Mouse (Mus musculus) CH12.LX (cell line): Measurements from ENCODE around the gene Colgalt2. TPM values are rescaled to one million over a fixed set of nuclear protein-coding genes. Genes with fewer than 3 reads are reported as not detected.
"Not testable (repeated sequence)": the region's sequence is repeated elsewhere in the genome, so short reads cannot be mapped to it uniquely, and the experiment has no call there.

Experiments used
- DNase-seq: peaks from one replicate; pipeline ENCODE4 v3.0.0-alpha.2; 2013; ENCODE audit errors: extremely low read depth
- H3K27ac ChIP-seq: 2 replicates; pipeline ENCODE4 v1.5.1; 2012; ENCODE audit warnings: low read depth, mild to moderate bottlenecking, control low read depth, moderate library complexity; ENCODE audit not compliant: insufficient read depth
- H3K27me3 ChIP-seq: replicated peaks from 2 replicates; pipeline ENCODE3; 2012; ENCODE audit warnings: inconsistent platforms
- H3K36me3 ChIP-seq, 2 experiments: replicated peaks in 1 of 2; 2 replicates each; pipeline versions ENCODE3 to v1.6.1; 2012; ENCODE audit warnings: inconsistent platforms in 1 of 2, low read length in 1 of 2, mild to moderate bottlenecking in 1 of 2, mixed read lengths in 1 of 2, moderate library complexity in 1 of 2; ENCODE audit not compliant: control insufficient read depth in 1 of 2, insufficient read depth in 1 of 2
- H3K4me1 ChIP-seq, 2 experiments: 2 replicates each; pipeline ENCODE4 v1.6.1; 2012; ENCODE audit warnings: inconsistent platforms in 1 of 2, moderate library complexity in 1 of 2; ENCODE audit not compliant: insufficient read depth in 2 of 2, control insufficient read depth in 1 of 2
- H3K4me2 ChIP-seq: 2 replicates; pipeline ENCODE4 v1.6.1; 2012; ENCODE audit warnings: low read depth, mild to moderate bottlenecking, control low read depth; ENCODE audit not compliant: poor library complexity, insufficient read depth, severe bottlenecking
- H3K4me3 ChIP-seq, 3 experiments: fragments of 150-350 bp in 1 of 3; sonication (generic) in 1 of 3; replicated peaks in 1 of 3; 2 replicates each; pipeline versions ENCODE3 to v1.5.1; 2011 to 2012; ENCODE audit warnings: low read depth in 2 of 3, low read length in 2 of 3, mild to moderate bottlenecking in 2 of 3, moderate library complexity in 2 of 3, control low read depth in 1 of 3, improper control_type of control experiment in 1 of 3, inconsistent platforms in 1 of 3, mixed read lengths in 1 of 3; ENCODE audit not compliant: poor library complexity in 1 of 3
- H3K79me2 ChIP-seq: replicated peaks from 2 replicates; pipeline ENCODE4 v1.6.1; 2012; ENCODE audit warnings: mild to moderate bottlenecking, moderate library complexity; ENCODE audit not compliant: control insufficient read depth, poor library complexity, insufficient read depth, severe bottlenecking; ENCODE audit errors: extremely low read depth
- H3K9ac ChIP-seq: 2 replicates; pipeline ENCODE4 v1.6.1; 2012; ENCODE audit warnings: low read depth, mild to moderate bottlenecking, control low read depth, moderate library complexity; ENCODE audit not compliant: insufficient read depth
- H3K9me3 ChIP-seq: replicated peaks from 2 replicates; pipeline ENCODE3; 2012; ENCODE audit warnings: low read length, inconsistent platforms, mixed read lengths
- BHLHE40 ChIP-seq: IDR thresholded peaks from 2 replicates; pipeline ENCODE4 v1.6.1; 2011; ENCODE audit warnings: mild to moderate bottlenecking, low read depth, low read length, improper control_type of control experiment
- CTCF ChIP-seq, 2 experiments: IDR thresholded peaks in 1 of 2; conservative IDR thresholded peaks in 1 of 2; 2 replicates each; pipeline ENCODE4 v1.5.1; 2011 to 2012; ENCODE audit warnings: low read depth in 2 of 2, low read length in 2 of 2, improper control_type of control experiment in 1 of 2, inconsistent platforms in 1 of 2, mild to moderate bottlenecking in 1 of 2, moderate library complexity in 1 of 2
- JUND ChIP-seq: conservative IDR thresholded peaks from 2 replicates; pipeline ENCODE4 v1.6.1; 2011; ENCODE audit warnings: low read depth, low read length, improper control_type of control experiment
- MYC ChIP-seq: IDR thresholded peaks from 2 replicates; pipeline ENCODE4 v1.6.1; 2011; ENCODE audit warnings: low read depth, mild to moderate bottlenecking, improper control_type of control experiment, low read length
- NELFE ChIP-seq: IDR thresholded peaks from 2 replicates; pipeline ENCODE4 v1.6.1; 2011; ENCODE audit warnings: low read depth, low read length, improper control_type of control experiment
- POLR2A ChIP-seq: IDR thresholded peaks from 2 replicates; pipeline ENCODE4 v1.6.1; 2011; ENCODE audit warnings: low read depth, mild to moderate bottlenecking, improper control_type of control experiment, low read length
- POLR2AphosphoS2 ChIP-seq: IDR thresholded peaks from 2 replicates; pipeline ENCODE4 v1.6.1; 2011; ENCODE audit warnings: low read depth, low read length, improper control_type of control experiment
- RAD21 ChIP-seq: IDR thresholded peaks from 2 replicates; pipeline ENCODE4 v1.6.1; 2011; ENCODE audit warnings: low read depth, mild to moderate bottlenecking, low read length, improper control_type of control experiment, moderate library complexity
- RCOR1 ChIP-seq: conservative IDR thresholded peaks from 2 replicates; pipeline ENCODE4 v1.6.1; 2012; ENCODE audit warnings: low read depth, mild to moderate bottlenecking, inconsistent platforms, low read length, improper control_type of control experiment
- SIN3A ChIP-seq: IDR thresholded peaks from 2 replicates; pipeline ENCODE4 v1.6.1; 2012; ENCODE audit warnings: low read length, improper control_type of control experiment, inconsistent platforms
- SMC3 ChIP-seq: IDR thresholded peaks from 2 replicates; pipeline ENCODE4 v1.6.1; 2011; ENCODE audit warnings: low read depth, low read length, improper control_type of control experiment
- TBP ChIP-seq: conservative IDR thresholded peaks from 2 replicates; pipeline ENCODE4 v1.6.1; 2011; ENCODE audit warnings: low read depth, low read length, improper control_type of control experiment
- USF1 ChIP-seq: IDR thresholded peaks from 2 replicates; pipeline ENCODE4 v1.6.1; 2014; ENCODE audit warnings: low read depth, mild to moderate bottlenecking, inconsistent platforms, low read length, improper control_type of control experiment
- ZC3H11A ChIP-seq: IDR thresholded peaks from 2 replicates; pipeline ENCODE4 v1.6.1; 2012; ENCODE audit warnings: low read depth, mild to moderate bottlenecking, inconsistent platforms, low read length, improper control_type of control experiment
- ZNF384 ChIP-seq: IDR thresholded peaks from 2 replicates; pipeline ENCODE4 v1.6.1; 2012; ENCODE audit warnings: low read depth, low read length, improper control_type of control experiment, inconsistent platforms
- dilution Hi-C: fragments of 300-500 bp; cut with MboI; formaldehyde crosslinking; loops from 2 replicates; pipeline ENCODE4 v1.14.3; 2020; ENCODE audit warnings: low sequenced_read_pairs; ENCODE audit not compliant: extremely low pct_unique_long_range_greater_than_20kb, extremely low pct_ligation_motif_present
- in situ Hi-C: fragments of 300-500 bp; cut with MboI; formaldehyde crosslinking; loops from 3 replicates; pipeline ENCODE4 v1.14.3; 2019; ENCODE audit warnings: low sequenced_read_pairs, low pct_ligation_motif_present, low pct_unique_long_range_greater_than_20kb, mixed read lengths
- polyA plus RNA-seq: library from polyadenylated mRNA; unstranded; fragments of >175 nt; gene quantifications from 2 replicates; pipeline ENCODE4 v1.2.1, GENCODE M21; 2012; ENCODE audit warnings: low read depth; ENCODE audit not compliant: insufficient read length
- total RNA-seq, 2 experiments: library from RNA; depleted of rRNA; stranded (reverse); fragments of 300-350 nt in 1 of 2; fragments of >200 nt in 1 of 2; gene quantifications; 2 replicates each; pipeline ENCODE4 v1.2.3; 2012 to 2014

The Colgalt2 gene
- total and polyA plus RNA-seq, 3 experiments = not detected

GRCm38 (mm10) chr1:152369139-152369538 is 30.5 kb upstream of the Colgalt2 start:
- DNase-seq = peak; percentile 54
- Histone ChIP-seq H3K4me3 (no peak overlapping the region), H3K27ac (no peak overlapping the region), H3K9ac (no peak overlapping the region)
- dilution Hi-C loops = no loop called here
- TF ChIP-seq RAD21 = peak; percentile 71
- TF ChIP-seq CTCF (conservative IDR thresholded peaks at IDR 0.05 in 1 of 2, IDR thresholded peaks at IDR 0.05 in 1 of 2; ENCODE audit: low read depth in 2 of 2, low read length in 2 of 2) = peak in 1 of 2 experiments; percentile 66; a peak in 3 of 4 replicates
- TF ChIP-seq SMC3 = peak; percentile 53
- TF ChIP-seq BHLHE40 = no peak
- TF ChIP-seq, all 38 proteins: peak for 3
- H3K27me3 ChIP-seq = no peaks in the 10 kb centered on the region
- no peak overlapping the region for H3K4me2 ChIP-seq
- H3K4me1 ChIP-seq = peaks cover 0 to 10% of the 10 kb centered on the region in 2 experiments; a peak in 2 of 4 replicates
- H3K36me3 ChIP-seq = peaks cover 7 to 44% of the 10 kb centered on the region in 2 experiments
- no peaks in the 10 kb centered on the region for H3K9me3 ChIP-seq
- in situ Hi-C loops = loop anchor here (25.0 kb wide), 1 partner anchor 557 kb away; no protein-coding TSS in a partner anchor
- no peaks in the 10 kb centered on the region for H3K79me2 ChIP-seq

GRCm38 (mm10) chr1:152378311-152378710 is 21.3 kb upstream of the Colgalt2 start:
- H3K9ac ChIP-seq = no peak overlapping the region
- in situ Hi-C loops (no loop called here), dilution Hi-C loops (no loop called here)
- H3K4me3 ChIP-seq = no peak overlapping the region
- no peaks in the 10 kb centered on the region for H3K27me3 ChIP-seq
- H3K4me2 ChIP-seq = no peak overlapping the region
- peaks cover 2% of the 10 kb centered on the region; the same call in 1 of the 2 replicates for H3K79me2 ChIP-seq
- H3K27ac ChIP-seq = no peak overlapping the region
- peaks cover 34 to 83% of the 10 kb centered on the region in 2 experiments for H3K36me3 ChIP-seq
- TF ChIP-seq POLR2AphosphoS2 (no peak), JUND (no peak), TBP (no peak), POLR2A (no peak), ZNF384 (no peak), MYC (no peak), NELFE (no peak)
- no peaks in the 10 kb centered on the region for H3K4me1 ChIP-seq
- DNase-seq = no peak
- H3K9me3 ChIP-seq = no peaks in the 10 kb centered on the region

GRCm38 (mm10) chr1:152384589-152384988 is 15.0 kb upstream of the Colgalt2 start:
- peaks cover 14% of the 10 kb centered on the region for H3K79me2 ChIP-seq
- H3K36me3 ChIP-seq = peaks cover 11 to 39% of the 10 kb centered on the region in 2 experiments
- H3K4me3 ChIP-seq = peak overlapping the region in 1 of 3 experiments; percentile 25
- no peak overlapping the region for H3K27ac ChIP-seq
- H3K27me3 ChIP-seq = no peaks in the 10 kb centered on the region
- H3K4me1 ChIP-seq = peaks cover 3 to 13% of the 10 kb centered on the region in 2 experiments
- DNase-seq = no peak
- H3K9me3 ChIP-seq = no peaks in the 10 kb centered on the region
- no peak overlapping the region for H3K9ac ChIP-seq
- no peak overlapping the region for H3K4me2 ChIP-seq
- no peak for TF ChIP-seq TBP
- no peak for TF ChIP-seq USF1
- no peak for TF ChIP-seq ZC3H11A
- no peak for TF ChIP-seq RCOR1
- no peak for TF ChIP-seq POLR2A
- TF ChIP-seq SIN3A = no peak
- TF ChIP-seq, all 38 proteins: peak for 0
- dilution Hi-C loops = no loop called here
- in situ Hi-C loops = no loop called here

GRCm38 (mm10) chr1:152385693-152386092 is 13.9 kb upstream of the Colgalt2 start:
- dilution Hi-C loops, H3K27ac ChIP-seq: not testable (repeated sequence)

More at GRCm38 (mm10) chr1:152385693-152386092, 13.9 kb upstream of the Colgalt2 start:
- in situ Hi-C loops, H3K9me3 ChIP-seq, DNase-seq, H3K27me3 ChIP-seq: not testable (repeated sequence)
- Histone ChIP-seq H3K4me2 (peak overlapping the region; percentile 24; the same call in 1 of the 2 replicates), H3K4me1 (peaks cover 3 to 13% of the 10 kb centered on the region in 2 experiments), H3K79me2 (peaks cover 14% of the 10 kb centered on the region), H3K9ac (peak overlapping the region; percentile 65), H3K36me3 (peaks cover 9 to 30% of the 10 kb centered on the region in 2 experiments), H3K4me3 (peak overlapping the region; percentile 86 to 96 (median 87))
